Mouse (Mus musculus): ENCODE results near the gene Rars2. TPM values are rescaled to one million over a fixed set of nuclear protein-coding genes. Genes with fewer than 3 reads are reported as not detected.
"Not testable (repeated sequence)": the region's sequence is repeated elsewhere in the genome, so short reads cannot be mapped to it uniquely, and the experiment has no call there.

The Rars2 gene
- 25.7 and 27.4 TPM in 2 replicates for polyA plus RNA-seq (2012; rRNA removed)

GRCm38 (mm10) chr4:34614630-34615094, at the start of gene Rars2, which contains the start of gene Orc3:
Rars2 (plus strand) TSS chr4:34614957.
Orc3 (minus strand) TSS chr4:34614944.
- H3K4me3 ChIP-seq (ENCODE audit: insufficient read depth, low read length): peak within 1 kb of the TSS; percentile 80
- peaks cover 3% of the 10 kb centered on the region for H3K4me1 ChIP-seq (ENCODE audit: control insufficient read depth, insufficient read depth, low read length)
- H3K27ac ChIP-seq (ENCODE audit: insufficient read depth, low read length): peak within 1 kb of the TSS; percentile 87
- TF ChIP-seq POLR2A (IDR thresholded peaks at IDR 0.05; ENCODE audit: extremely low read depth, insufficient read depth, low read length) (peak; percentile 92), CTCF (IDR thresholded peaks at IDR 0.05; ENCODE audit: extremely low read depth, insufficient read depth, low read length) (no peak)

GRCm38 (mm10) chr4:34566226-34566625, 48.5 kb upstream of the Rars2 start:
- H3K27ac ChIP-seq (ENCODE audit: insufficient read depth, low read length): no peak overlapping the region
- TF ChIP-seq CTCF (IDR thresholded peaks at IDR 0.05; ENCODE audit: extremely low read depth, insufficient read depth, low read length) (no peak), POLR2A (IDR thresholded peaks at IDR 0.05; ENCODE audit: extremely low read depth, insufficient read depth, low read length) (no peak)
- no peaks in the 10 kb centered on the region; the same call in 1 of the 2 replicates for H3K4me1 ChIP-seq (ENCODE audit: control insufficient read depth, insufficient read depth, low read length)
- no peak overlapping the region for H3K4me3 ChIP-seq (ENCODE audit: insufficient read depth, low read length)

- H3K4me1 ChIP-seq (ENCODE audit: control insufficient read depth, insufficient read depth, low read length): no peaks in the 10 kb centered on the region; the same call in 1 of the 2 replicates
- TF ChIP-seq CTCF (IDR thresholded peaks at IDR 0.05; ENCODE audit: extremely low read depth, insufficient read depth, low read length) (no peak), POLR2A (IDR thresholded peaks at IDR 0.05; ENCODE audit: extremely low read depth, insufficient read depth, low read length) (no peak)
- H3K4me3 ChIP-seq (ENCODE audit: insufficient read depth, low read length): no peak overlapping the region
- no peak overlapping the region for H3K27ac ChIP-seq (ENCODE audit: insufficient read depth, low read length)
These were observed 41.9 kb upstream of the Rars2 start for GRCm38 (mm10) chr4:34572876-34573275.

- Histone ChIP-seq H3K4me1 (ENCODE audit: control insufficient read depth, insufficient read depth, low read length) (peaks cover 1% of the 10 kb centered on the region), H3K4me3 (ENCODE audit: insufficient read depth, low read length) (no peak overlapping the region), H3K27ac (ENCODE audit: insufficient read depth, low read length) (no peak overlapping the region)
- peak; percentile 12; the same call in 1 of the 2 replicates for TF ChIP-seq CTCF (IDR thresholded peaks at IDR 0.05; ENCODE audit: extremely low read depth, insufficient read depth, low read length)
- no peak for TF ChIP-seq POLR2A (IDR thresholded peaks at IDR 0.05; ENCODE audit: extremely low read depth, insufficient read depth, low read length)
These were observed 37.7 kb upstream of the Rars2 start for GRCm38 (mm10) chr4:34577028-34577427.

- no peak for TF ChIP-seq POLR2A (IDR thresholded peaks at IDR 0.05; ENCODE audit: extremely low read depth, insufficient read depth, low read length)
- TF ChIP-seq CTCF (IDR thresholded peaks at IDR 0.05; ENCODE audit: extremely low read depth, insufficient read depth, low read length): no peak
- H3K4me1 ChIP-seq (ENCODE audit: control insufficient read depth, insufficient read depth, low read length): peaks cover 3% of the 10 kb centered on the region
- no peak overlapping the region for H3K27ac ChIP-seq (ENCODE audit: insufficient read depth, low read length)
These were observed 35.5 kb upstream of the Rars2 start for GRCm38 (mm10) chr4:34579215-34579614.

GRCm38 (mm10) chr4:34581489-34581888, 33.3 kb upstream of the Rars2 start:
- not testable (repeated sequence) for H3K27ac ChIP-seq (ENCODE audit: insufficient read depth, low read length); H3K4me3 ChIP-seq (ENCODE audit: insufficient read depth, low read length); H3K4me1 ChIP-seq (ENCODE audit: control insufficient read depth, insufficient read depth, low read length)

More at GRCm38 (mm10) chr4:34579215-34579614, 35.5 kb upstream of the Rars2 start:
- H3K4me3 ChIP-seq (ENCODE audit: insufficient read depth, low read length): no peak overlapping the region

GRCm38 (mm10) chr4:34581990-34582389, 32.8 kb upstream of the Rars2 start:
- TF ChIP-seq POLR2A (IDR thresholded peaks at IDR 0.05; ENCODE audit: extremely low read depth, insufficient read depth, low read length) (no peak), CTCF (IDR thresholded peaks at IDR 0.05; ENCODE audit: extremely low read depth, insufficient read depth, low read length) (no peak)
- H3K4me1 ChIP-seq (ENCODE audit: control insufficient read depth, insufficient read depth, low read length): peaks cover 3% of the 10 kb centered on the region
- no peak overlapping the region for H3K27ac ChIP-seq (ENCODE audit: insufficient read depth, low read length)
- no peak overlapping the region for H3K4me3 ChIP-seq (ENCODE audit: insufficient read depth, low read length)

- no peak overlapping the region for H3K4me3 ChIP-seq (ENCODE audit: insufficient read depth, low read length)
- no peak for TF ChIP-seq CTCF (IDR thresholded peaks at IDR 0.05; ENCODE audit: extremely low read depth, insufficient read depth, low read length)
- TF ChIP-seq POLR2A (IDR thresholded peaks at IDR 0.05; ENCODE audit: extremely low read depth, insufficient read depth, low read length): no peak
- H3K27ac ChIP-seq (ENCODE audit: insufficient read depth, low read length): no peak overlapping the region
- peaks cover 3% of the 10 kb centered on the region for H3K4me1 ChIP-seq (ENCODE audit: control insufficient read depth, insufficient read depth, low read length)
These were observed 32.3 kb upstream of the Rars2 start for GRCm38 (mm10) chr4:34582476-34582875.

- Histone ChIP-seq H3K4me3 (ENCODE audit: insufficient read depth, low read length) (no peak overlapping the region), H3K27ac (ENCODE audit: insufficient read depth, low read length) (no peak overlapping the region), H3K4me1 (ENCODE audit: control insufficient read depth, insufficient read depth, low read length) (peaks cover 3% of the 10 kb centered on the region)
- no peak for TF ChIP-seq POLR2A (IDR thresholded peaks at IDR 0.05; ENCODE audit: extremely low read depth, insufficient read depth, low read length)
- no peak for TF ChIP-seq CTCF (IDR thresholded peaks at IDR 0.05; ENCODE audit: extremely low read depth, insufficient read depth, low read length)
These were observed 31.3 kb upstream of the Rars2 start for GRCm38 (mm10) chr4:34583427-34583826.

GRCm38 (mm10) chr4:34584871-34585607, 29.7 kb upstream of the Rars2 start:
- TF ChIP-seq CTCF (IDR thresholded peaks at IDR 0.05; ENCODE audit: extremely low read depth, insufficient read depth, low read length) (no peak), POLR2A (IDR thresholded peaks at IDR 0.05; ENCODE audit: extremely low read depth, insufficient read depth, low read length) (no peak)
- H3K4me1 ChIP-seq (ENCODE audit: control insufficient read depth, insufficient read depth, low read length): peaks cover 3% of the 10 kb centered on the region

More at GRCm38 (mm10) chr4:34584871-34585607, 29.7 kb upstream of the Rars2 start:
- Histone ChIP-seq H3K4me3 (ENCODE audit: insufficient read depth, low read length) (no peak overlapping the region), H3K27ac (ENCODE audit: insufficient read depth, low read length) (no peak overlapping the region)

Measured in cortical plate, adult 2 months (tissue).